Mouse (Mus musculus): ENCODE measurements at regions not wholly inside any gene's neighbourhood (a gene's known extent, or its start where the extent isn't known, plus 50 kb on each side); places are given as distances from the start of the nearest gene placed in this dataset.
A peak's percentile ranks its signal among the peaks of the same experiment; 100 is the strongest.

GRCm38 (mm10) chr2:166516261-166516660 lies 197.4 kb downstream of the Prex1 start:
- peak; percentile 32 for TF ChIP-seq CTCF (IDR thresholded peaks at IDR 0.05)
- TF ChIP-seq EP300 (IDR thresholded peaks at IDR 0.05; ENCODE audit: insufficient read depth, low read depth, low read length) = no peak
- TF ChIP-seq POLR2A (IDR thresholded peaks at IDR 0.05; ENCODE audit: insufficient read depth, low read depth, low read length) = no peak

Measured in heart, adult 2 months (tissue).